Mouse (Mus musculus): ENCODE data around the gene Gm20388.

Gm20388 gene

GRCm38 (mm10) chr8:121018236-121018635 is 1107.6 kb downstream of the Gm20388 start:
- in situ Hi-C loops (cut with MboI, MseI), result no loop called here

- in situ Hi-C loops (cut with MboI, MseI), result no loop called here
Observed at GRCm38 (mm10) chr8:121021488-121021887, 1110.8 kb downstream of the Gm20388 start.

- in situ Hi-C loops (cut with MboI, MseI), result no loop called here
Observed at GRCm38 (mm10) chr8:121023003-121023402, 1112.4 kb downstream of the Gm20388 start.

DNA sequence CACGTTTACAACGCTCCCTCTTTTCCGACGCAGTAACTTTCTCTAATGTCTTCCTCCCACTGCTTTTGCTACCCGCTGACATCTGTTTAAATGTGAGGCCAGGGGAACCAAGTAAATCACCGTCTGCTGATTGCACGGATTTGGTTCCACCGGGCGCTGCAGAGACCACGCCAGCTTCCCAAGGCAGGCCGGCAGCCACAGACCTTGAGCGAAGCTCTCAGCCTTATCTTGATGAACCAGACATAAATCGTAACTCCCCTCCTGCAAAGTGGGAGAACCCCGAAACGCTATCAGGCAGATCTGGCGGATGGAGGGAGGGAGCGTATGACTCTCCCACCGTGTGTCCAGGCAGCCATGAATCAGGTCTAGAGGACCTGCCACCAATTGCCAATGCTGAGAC is 1113.1 kb downstream of the Gm20388 start:
- in situ Hi-C loops (cut with MboI, MseI), result no loop called here

DNA sequence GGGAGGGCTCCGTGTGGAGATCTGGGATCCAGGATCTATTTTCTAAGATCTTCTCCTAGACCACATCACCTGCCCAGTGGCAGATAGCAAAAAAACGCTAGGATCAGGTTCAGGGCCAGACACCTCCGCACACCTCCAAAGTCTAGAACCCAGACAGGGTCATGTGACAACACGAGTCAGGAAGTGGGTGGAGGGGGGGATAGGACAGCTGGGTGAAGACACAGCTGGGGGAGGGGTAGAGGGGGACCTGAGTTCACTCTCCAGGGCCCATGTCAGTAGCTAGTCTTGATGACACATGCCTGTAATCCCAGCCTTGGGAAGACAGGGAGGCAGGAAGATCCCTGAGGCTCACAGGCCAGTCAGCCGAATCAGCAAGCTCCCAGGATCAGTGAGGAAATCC is 1114.8 kb downstream of the Gm20388 start:
- in situ Hi-C loops (cut with MboI, MseI), result no loop called here

GRCm38 (mm10) chr8:121027787-121028186 is 1117.1 kb downstream of the Gm20388 start:
- in situ Hi-C loops (cut with MboI, MseI), result no loop called here

GRCm38 (mm10) chr8:121029076-121029475 is 1118.4 kb downstream of the Gm20388 start:
- in situ Hi-C loops (cut with MboI, MseI), result no loop called here

GRCm38 (mm10) chr8:121030496-121031040 is 1119.9 kb downstream of the Gm20388 start:
- in situ Hi-C loops (cut with MboI, MseI), result no loop called here

- in situ Hi-C loops (cut with MboI, MseI), result no loop called here
Observed at GRCm38 (mm10) chr8:121033299-121034013, 1122.8 kb downstream of the Gm20388 start.

GRCm38 (mm10) chr8:121035611-121036010 is 1125.0 kb downstream of the Gm20388 start:
- in situ Hi-C loops (cut with MboI, MseI), result no loop called here

GRCm38 (mm10) chr8:121043719-121044440 is 1133.2 kb downstream of the Gm20388 start:
- in situ Hi-C loops (cut with MboI, MseI), result loop anchor here (10.0 kb wide), 1 partner anchor 549 kb away; no protein-coding TSS in a partner anchor

- in situ Hi-C loops (cut with MboI, MseI), result loop anchor here (10.0 kb wide), 1 partner anchor 553 kb away; no protein-coding TSS in a partner anchor
Observed at GRCm38 (mm10) chr8:121047441-121047840, 1136.8 kb downstream of the Gm20388 start.

GRCm38 (mm10) chr8:121058081-121058480 is 1147.4 kb downstream of the Gm20388 start:
- in situ Hi-C loops (cut with MboI, MseI), result no loop called here

- in situ Hi-C loops (cut with MboI, MseI), result no loop called here
Observed at GRCm38 (mm10) chr8:121059098-121059497, 1148.5 kb downstream of the Gm20388 start.

DNA sequence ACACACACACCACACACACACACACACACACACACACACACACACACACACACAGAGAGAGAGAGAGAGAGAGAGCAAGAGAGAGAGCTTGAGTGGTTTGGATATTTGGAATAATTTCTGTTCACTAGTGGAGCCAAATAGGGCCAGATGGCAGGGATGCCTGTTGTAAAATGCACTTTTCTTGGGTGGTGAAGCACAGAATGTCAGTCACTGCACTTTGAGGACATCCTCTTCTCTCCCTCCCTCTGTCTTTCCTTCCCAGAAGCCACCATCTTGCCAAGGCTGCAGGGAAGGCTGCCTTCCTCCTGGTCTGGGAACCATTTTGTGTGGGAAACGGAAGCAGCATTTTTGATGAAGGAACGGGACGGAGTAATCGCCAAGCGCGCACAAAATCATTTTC is 1151.9 kb downstream of the Gm20388 start:
- in situ Hi-C loops (cut with MboI, MseI), result no loop called here

DNA sequence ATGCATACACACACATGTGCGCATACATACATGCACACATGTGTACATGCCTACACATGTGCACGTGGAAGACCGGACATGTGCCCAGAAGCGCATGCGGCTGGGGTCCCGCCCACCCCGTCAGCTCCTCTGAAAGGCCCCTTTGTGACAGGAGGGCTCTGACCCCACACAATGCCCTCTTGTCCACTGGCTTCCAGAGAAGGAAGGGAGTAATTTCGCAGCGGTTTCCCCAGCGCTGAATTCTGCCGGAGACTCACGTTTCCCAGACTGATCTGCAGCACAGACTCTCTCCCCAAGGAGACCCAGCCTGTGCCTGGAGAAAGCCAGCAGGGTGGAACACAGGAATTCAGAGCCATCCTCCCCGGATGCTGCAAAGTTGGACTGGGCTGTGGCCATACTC is 1153.0 kb downstream of the Gm20388 start:
- in situ Hi-C loops (cut with MboI, MseI), result no loop called here

- in situ Hi-C loops (cut with MboI, MseI), result no loop called here
Observed at GRCm38 (mm10) chr8:121071454-121071853, 1160.8 kb downstream of the Gm20388 start.

DNA sequence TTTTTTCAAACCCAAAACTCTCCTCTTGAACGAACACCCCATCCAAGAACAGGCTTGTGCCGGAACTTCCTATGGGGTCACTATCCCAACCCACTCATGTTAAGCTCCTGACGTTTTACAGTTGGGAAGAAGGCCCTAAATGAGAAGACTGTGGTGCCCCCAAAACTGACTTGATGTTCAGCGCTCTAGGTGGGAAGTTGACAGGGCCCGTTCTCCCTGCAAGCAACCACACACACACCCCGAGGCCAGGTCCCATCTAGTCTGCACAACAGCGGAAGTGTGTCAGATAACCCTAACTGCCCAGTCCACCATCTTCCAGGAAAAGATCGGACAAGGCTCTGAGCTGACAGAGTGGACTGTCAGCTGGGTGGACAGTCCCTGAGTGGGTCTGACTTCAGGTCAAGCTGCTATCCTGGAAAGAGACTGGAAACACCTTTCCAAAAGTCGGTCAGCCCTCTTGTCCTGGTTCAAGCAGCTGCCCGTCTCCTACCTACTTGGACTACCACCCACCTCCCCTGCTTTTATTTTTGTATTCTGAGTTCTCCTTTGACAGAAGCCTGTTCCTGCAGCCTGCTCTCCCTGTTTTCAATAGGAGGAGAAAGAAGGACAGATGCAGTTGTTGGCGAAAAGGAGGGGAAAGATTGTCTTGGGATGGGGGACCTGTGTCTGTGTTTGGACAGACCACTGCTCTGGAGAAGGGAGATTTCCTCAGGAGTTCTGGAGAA is 1161.9 kb downstream of the Gm20388 start:
- in situ Hi-C loops (cut with MboI, MseI), result no loop called here

- in situ Hi-C loops (cut with MboI, MseI), result no loop called here
Observed at GRCm38 (mm10) chr8:121073174-121074107, 1162.8 kb downstream of the Gm20388 start.

DNA sequence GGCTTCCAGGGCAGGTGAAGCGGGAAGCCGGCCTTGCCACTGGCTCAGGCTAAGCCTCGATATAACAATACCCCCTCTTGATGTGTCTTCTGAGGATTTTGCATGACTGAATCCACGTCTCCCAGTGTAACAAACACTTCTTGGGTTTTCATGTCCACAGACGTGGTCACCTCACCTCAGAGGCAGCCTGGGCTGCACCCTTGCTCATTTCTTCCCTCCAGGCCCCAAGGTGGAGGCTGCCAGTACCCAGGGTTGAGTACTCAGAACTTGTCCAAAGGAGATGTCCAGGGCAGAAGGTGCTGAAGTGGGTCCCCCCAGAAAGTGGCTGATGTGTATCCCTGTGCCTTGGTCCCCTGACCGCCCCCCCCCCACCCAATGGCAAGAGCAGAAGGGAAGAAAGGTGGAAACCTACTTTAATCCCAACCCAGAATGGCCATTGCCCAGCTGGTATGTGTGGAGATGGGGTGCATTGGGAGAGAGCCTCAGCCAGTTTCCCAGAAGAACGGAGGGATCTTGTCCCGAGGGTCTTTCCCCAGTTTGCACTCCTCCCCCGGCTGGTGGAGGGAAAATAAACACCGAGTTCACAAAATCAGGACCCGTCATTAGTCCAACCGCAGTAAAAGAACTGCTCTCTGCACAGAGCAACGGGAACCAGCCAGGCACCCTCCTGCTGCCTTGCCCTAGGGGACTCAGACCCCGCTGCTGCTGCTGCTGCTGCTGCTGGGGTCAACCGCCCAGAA is 1163.6 kb downstream of the Gm20388 start:
- in situ Hi-C loops (cut with MboI, MseI), result no loop called here

Data from T-helper 1 cell (primary cell).